8 mouse cellular contexts compared by ENCODE assay signal in genomic region chr9:100581543-100582492, GRCm38 (mm10). TPM values are rescaled to one million over a fixed set of nuclear protein-coding genes. Genes with fewer than 3 reads are reported as not detected.
DNase-seq lines count a peak whose midpoint lies in the region; ATAC-seq lines count a peak whose summit lies in the region.

No protein-coding gene starts in this region.

- no peak for ATAC-seq in inflammation-experienced regulatory T-cells, adult 6 months

- DNase-seq in 416B (ENCODE audit: low read depth): peak; percentile 16
- DNase-seq in cerebellum, adult 11 months: peak; percentile 70
- peak; percentile 39 for DNase-seq in forelimb bud, embryonic 11.5 days (ENCODE audit: low read depth, low spot score)
- DNase-seq in kidney, adult 11 months: peak; percentile 81
- DNase-seq in mesoderm, embryonic 11.5 days (ENCODE audit: low read depth, low spot score): peak; percentile 62
- DNase-seq in layer of hippocampus, adult 9-10 months (ENCODE audit: low spot score): no peak
- no peak for DNase-seq in thymus, postnatal 14 days

RNA-seq across cellular contexts. Expression of gene Slc35g2, which starts 10.9 kb away (rescaled TPM):
- 1 to 10 TPM in 1 of 3 experiments, under 1 TPM in 2; 0.56 to 1.3 (median 0.98) TPM for polyA plus RNA-seq in inflammation-experienced regulatory T-cells, adult 6 months (2017; shearing (Covaris generic))

RNA-seq across cellular contexts. Expression of gene Stag1, which starts 15.8 kb away (rescaled TPM):
- polyA plus RNA-seq in inflammation-experienced regulatory T-cells, adult 6 months (2017; shearing (Covaris generic)): 100 to 1,000 TPM in 1 of 3 experiments, 10 to 100 TPM in 2; 87.7 to 100 (median 92.5) TPM

RNA-seq across cellular contexts. Expression of gene Nck1, which starts 35.9 kb away (rescaled TPM):
- polyA plus RNA-seq in inflammation-experienced regulatory T-cells, adult 6 months (2017; shearing (Covaris generic)): 10 to 100 TPM; 72.0 to 99.7 (median 81.6) TPM

Comparison
In these comparisons a context has a peak if more than half of its experiments do, and no peak if none do; other contexts are left out.
1. DNase-seq: peak in 416B (single experiment), cerebellum, adult 11 months (single experiment), forelimb bud, embryonic 11.5 days (single experiment), kidney, adult 11 months (single experiment) and mesoderm, embryonic 11.5 days (single experiment); none in layer of hippocampus, adult 9-10 months (single experiment) and thymus, postnatal 14 days (single experiment).